Mouse (Mus musculus): ENCODE measurements around the gene Hist1h4b. TPM values are rescaled to one million over a fixed set of nuclear protein-coding genes. Genes with fewer than 3 reads are reported as not detected.
"Not testable (repeated sequence)": the region's sequence is repeated elsewhere in the genome, so short reads cannot be mapped to it uniquely, and the experiment has no call there.

Gene Hist1h4b
- total RNA-seq, 2 experiments from 2014 or later, result 13.8 to 18.3 TPM

GRCm38 (mm10) chr13:23768834-23769397, 12.1 kb downstream of the Hist1h4b start:
- intact Hi-C loops (cut with DNase I), result loop anchor here (10.0 kb wide), 1 partner anchor 404 kb away; the partner anchor contains the start of gene Zfp322a
- no peak for DNase-seq

GRCm38 (mm10) chr13:23769613-23770012, 12.8 kb downstream of the Hist1h4b start, which contains the start of gene Trim38:
TSS of gene Trim38 (plus strand) at chr13:23769913.
- intact Hi-C loops (cut with DNase I), result loop anchor here (10.0 kb wide), 1 partner anchor 405 kb away; the partner anchor contains the start of gene Zfp322a
- DNase-seq, result not testable (repeated sequence)

- DNase-seq, result peak in 1 of 2 experiments; percentile 16
- intact Hi-C loops (cut with DNase I), result no loop called here
Observed at GRCm38 (mm10) chr13:23772561-23773313, 15.9 kb downstream of the Hist1h4b start.

GRCm38 (mm10) chr13:23778339-23778738, 21.5 kb downstream of the Hist1h4b start:
- intact Hi-C loops (cut with DNase I), result no loop called here
- DNase-seq, result no peak

GRCm38 (mm10) chr13:23779025-23779424, 22.2 kb downstream of the Hist1h4b start:
- DNase-seq, result no peak
- intact Hi-C loops (cut with DNase I), result no loop called here

GRCm38 (mm10) chr13:23792520-23792919, 35.7 kb downstream of the Hist1h4b start:
- intact Hi-C loops (cut with DNase I), result loop anchor here (5.0 kb wide), 2 partner anchors 95 to 505 kb away; no protein-coding TSS in a partner anchor
- DNase-seq, result peak; percentile 24 to 35

GRCm38 (mm10) chr13:23799405-23799804, 42.6 kb downstream of the Hist1h4b start:
- DNase-seq, result no peak
- intact Hi-C loops (cut with DNase I), result no loop called here

- intact Hi-C loops (cut with DNase I), result no loop called here
Observed at GRCm38 (mm10) chr13:23804532-23804931, 47.7 kb downstream of the Hist1h4b start.

GRCm38 (mm10) chr13:23806422-23807052, 49.7 kb downstream of the Hist1h4b start, which contains the start of gene Slc17a2:
TSS of gene Slc17a2 (plus strand) at chr13:23806993.
- intact Hi-C loops (cut with DNase I), result no loop called here
- DNase-seq, result no peak

More at GRCm38 (mm10) chr13:23804532-23804931, 47.7 kb downstream of the Hist1h4b start:
- DNase-seq, result no peak

Small RNA genes lying within 50 kb of the gene (microRNA-seq; reads per million reads assigned to microRNA genes)
- gene Gm44314 (ENCODE audit: borderline number of aligned reads in 2 of 2) (0 reads per million in 2 experiments), gene Gm44484 (ENCODE audit: borderline number of aligned reads in 2 of 2) (0 reads per million in 2 experiments)

Other genes with a start within 250 kb of the Hist1h4b start
- 100 to 1,000 TPM; 268 to 283 TPM for gene Hist1h4h, start 226.0 kb upstream of the Hist1h4b start, total RNA-seq (2021)
- gene Hist1h2af, start 223.1 kb upstream of the Hist1h4b start, total RNA-seq (2021), result 10 to 100 TPM; 14.1 to 19.0 TPM
- 1 to 10 TPM; 2.5 to 4.1 TPM for gene Hist1h3g, start 221.6 kb upstream of the Hist1h4b start, total RNA-seq (2021)
- gene Hist1h2bh, start 213.6 kb upstream of the Hist1h4b start, total RNA-seq (2021), result 1 to 10 TPM in 1 of 2 experiments, under 1 TPM in 1; 0.94 to 1.9 TPM
- gene Hist1h3f, start 213.0 kb upstream of the Hist1h4b start, total RNA-seq (2021), result 10 to 100 TPM in 1 of 2 experiments, 1 to 10 TPM in 1; 7.4 to 10.0 TPM
- gene Hist1h4f, start 205.4 kb upstream of the Hist1h4b start, total RNA-seq (2021), result 10 to 100 TPM; 37.7 to 40.9 TPM
- 1 to 10 TPM; 2.2 to 2.3 TPM for gene Hist1h1d, start 203.8 kb upstream of the Hist1h4b start, total RNA-seq (2021)
- gene Hist1h3e, start 194.6 kb upstream of the Hist1h4b start, total RNA-seq (2021), result 10 to 100 TPM; 21.4 to 23.8 TPM
- gene Hist1h2ae, start 185.8 kb upstream of the Hist1h4b start, total RNA-seq (2021), result 1 to 10 TPM; 2.6 to 3.4 TPM
- gene Hist1h2bg, start 185.6 kb upstream of the Hist1h4b start, total RNA-seq (2021), result 10 to 100 TPM; 38.1 to 41.0 TPM
- 10 to 100 TPM; 13.1 to 14.6 TPM for gene Hist1h2bf, start 182.8 kb upstream of the Hist1h4b start, total RNA-seq (2021)
- 1 to 10 TPM; 2.9 to 4.6 TPM for gene Hist1h2ad, start 182.6 kb upstream of the Hist1h4b start, total RNA-seq (2021)
- 1 to 10 TPM; 3.1 to 4.8 TPM for gene Hist1h3d, start 181.2 kb upstream of the Hist1h4b start, total RNA-seq (2021)
- gene Hist1h4d, start 175.4 kb upstream of the Hist1h4b start, total RNA-seq (2021), result 10 to 100 TPM; 61.5 to 67.6 TPM
- gene Hist1h2be, start 135.9 kb upstream of the Hist1h4b start, total RNA-seq (2021), result 10 to 100 TPM in 1 of 2 experiments, 1 to 10 TPM in 1; 8.9 to 11.1 TPM
- 10 to 100 TPM; 38.1 to 46.3 TPM for gene Hist1h1e, start 134.5 kb upstream of the Hist1h4b start, total RNA-seq (2021)
- gene Hist1h2ac, start 73.1 kb upstream of the Hist1h4b start, total RNA-seq (2021), result 1 to 10 TPM; 1.6 to 1.8 TPM
- gene Hist1h2bc, start 72.8 kb upstream of the Hist1h4b start, total RNA-seq (2021), result 10 to 100 TPM; 64.4 to 75.8 TPM
- gene Hist1h1t, start 61.2 kb upstream of the Hist1h4b start, total RNA-seq (2021), result not detected
- gene Hist1h4c, start 58.6 kb upstream of the Hist1h4b start, total RNA-seq (2021), result 10 to 100 TPM; 51.7 to 59.6 TPM
- 10 to 100 TPM; 48.4 to 66.6 TPM for gene Hfe, start 46.2 kb upstream of the Hist1h4b start, total RNA-seq (2021)
- 100 to 1,000 TPM; 186 to 225 TPM for gene Hist1h1c, start 18.2 kb upstream of the Hist1h4b start, total RNA-seq (2021)
- gene Hist1h3c, start 11.4 kb upstream of the Hist1h4b start, total RNA-seq (2021), result 1 to 10 TPM; 6.5 to 9.3 TPM
- gene Hist1h2bb, start 10.3 kb upstream of the Hist1h4b start, total RNA-seq (2021), result 10 to 100 TPM in 1 of 2 experiments, 1 to 10 TPM in 1; 9.8 to 12.0 TPM
- 10 to 100 TPM; 11.9 to 16.8 TPM for gene Hist1h2ab, start 5.9 kb upstream of the Hist1h4b start, total RNA-seq (2021)
- 10 to 100 TPM; 20.4 to 22.0 TPM for gene Hist1h3b, start 4.7 kb upstream of the Hist1h4b start, total RNA-seq (2021)
- 10 to 100 TPM; 12.3 to 13.8 TPM for gene Hist1h4a, start 4.2 kb downstream of the Hist1h4b start, total RNA-seq (2021)
- gene Hist1h3a, start 5.4 kb downstream of the Hist1h4b start, total RNA-seq (2021), result 10 to 100 TPM; 16.6 to 17.0 TPM
- gene Hist1h1a, start 6.7 kb downstream of the Hist1h4b start, total RNA-seq (2021), result 1 to 10 TPM; 7.5 to 8.2 TPM
- gene Trim38, start 12.9 kb downstream of the Hist1h4b start, total RNA-seq (2021), result not detected
- gene Slc17a2, start 50.0 kb downstream of the Hist1h4b start, total RNA-seq (2021), result not detected
- not detected for gene Slc17a3, start 82.4 kb downstream of the Hist1h4b start, total RNA-seq (2021)
- not detected for gene Slc17a1, start 110.7 kb downstream of the Hist1h4b start, total RNA-seq (2021)
- not detected for gene Slc17a4, start 158.0 kb downstream of the Hist1h4b start, total RNA-seq (2021)
- gene Hist1h2ba, start 177.1 kb downstream of the Hist1h4b start, total RNA-seq (2021), result not detected
- not detected for gene Hist1h2aa, start 177.4 kb downstream of the Hist1h4b start, total RNA-seq (2021)
- not detected for gene Scgn, start 234.2 kb downstream of the Hist1h4b start, total RNA-seq (2021)

Data from heart, postnatal 36 days (tissue).